Mouse (Mus musculus): ENCODE data around the gene Arhgap29.

- TF ChIP-seq CTCF (IDR thresholded peaks at IDR 0.05; ENCODE audit: control insufficient read depth, insufficient read depth, insufficient read length) (no peak), MYOD1 (IDR thresholded peaks at IDR 0.05; ENCODE audit: control insufficient read depth, insufficient read length, low read depth) (no peak), FOSL1 (IDR thresholded peaks at IDR 0.05; ENCODE audit: insufficient read depth, low read length, poor library complexity, severe bottlenecking) (no peak), CEBPB (IDR thresholded peaks at IDR 0.05; ENCODE audit: low read depth) (no peak), MYOG (IDR thresholded peaks at IDR 0.05; ENCODE audit: control insufficient read depth, extremely low read depth, insufficient read length) (no peak), USF1 (IDR thresholded peaks at IDR 0.05; ENCODE audit: low read depth) (no peak), MAX (IDR thresholded peaks at IDR 0.05) (no peak)
Measured at GRCm38 (mm10) chr3:121913476-121913875, 38.9 kb upstream of the Arhgap29 start.
